Mouse (Mus musculus): ENCODE measurements around the gene Igsf10.

- no peak for TF ChIP-seq CTCF (IDR thresholded peaks at IDR 0.05; ENCODE audit: control insufficient read depth, insufficient read depth, insufficient read length)
- no peak for TF ChIP-seq MAX (IDR thresholded peaks at IDR 0.05)
- TF ChIP-seq USF1 (IDR thresholded peaks at IDR 0.05; ENCODE audit: low read depth): no peak
- TF ChIP-seq CEBPB (IDR thresholded peaks at IDR 0.05; ENCODE audit: low read depth): no peak
Measured at GRCm38 (mm10) chr3:59270811-59271210, 73.4 kb downstream of the Igsf10 start.

Data from C2C12 (cell line).